Mouse (Mus musculus) kidney, postnatal 4 days (tissue): ENCODE results near the gene Ntrk2.
"Not testable (repeated sequence)": the region's sequence is repeated elsewhere in the genome, so short reads cannot be mapped to it uniquely, and the experiment has no call there.

Source experiments
- DNase-seq, 2 experiments: peaks; one replicate each; pipeline ENCODE4 v3.0.0; 2021; ENCODE audit warnings: mixed read lengths in 2 of 2

The Ntrk2 gene

DNA sequence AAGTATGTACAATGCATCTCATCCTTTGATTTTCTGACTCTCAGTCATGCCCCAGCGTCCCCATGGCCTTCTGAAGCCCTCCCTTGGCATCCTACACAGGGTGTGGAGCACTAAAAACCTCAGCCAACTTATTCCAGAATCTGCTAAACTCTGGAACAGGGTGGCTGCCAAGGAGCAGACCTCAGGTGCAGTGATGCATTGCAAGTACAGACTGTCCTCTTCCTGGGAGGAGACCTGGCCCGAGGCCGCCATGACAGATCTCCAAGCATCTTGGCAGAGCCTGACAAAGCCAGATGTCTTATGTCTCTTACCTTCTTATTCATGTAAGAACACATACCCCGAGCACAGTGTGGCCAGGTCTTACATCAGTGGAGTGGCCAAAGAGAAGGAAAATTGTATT lies 250.5 kb downstream of the Ntrk2 start:
- DNase-seq = no peak

DNA sequence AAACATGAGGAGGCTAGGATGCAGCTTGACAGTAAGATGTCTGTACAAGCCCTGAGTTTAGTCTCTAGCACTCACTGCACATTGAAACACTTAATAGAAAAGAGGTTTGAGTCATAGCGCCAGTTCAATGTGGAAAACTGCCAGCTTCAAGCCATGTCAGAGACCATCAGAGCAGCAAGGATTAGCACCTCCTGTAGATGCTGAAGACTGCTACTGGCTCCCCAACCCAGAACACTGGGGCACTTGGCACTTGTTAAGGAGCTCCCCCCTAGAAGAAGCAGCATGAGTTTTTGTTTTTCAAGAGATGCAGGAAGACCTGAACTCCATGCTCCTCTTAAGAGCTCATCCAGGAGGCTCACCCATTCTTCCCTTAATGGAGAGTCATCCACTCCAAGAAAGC lies 251.5 kb downstream of the Ntrk2 start:
- DNase-seq = no peak

DNA sequence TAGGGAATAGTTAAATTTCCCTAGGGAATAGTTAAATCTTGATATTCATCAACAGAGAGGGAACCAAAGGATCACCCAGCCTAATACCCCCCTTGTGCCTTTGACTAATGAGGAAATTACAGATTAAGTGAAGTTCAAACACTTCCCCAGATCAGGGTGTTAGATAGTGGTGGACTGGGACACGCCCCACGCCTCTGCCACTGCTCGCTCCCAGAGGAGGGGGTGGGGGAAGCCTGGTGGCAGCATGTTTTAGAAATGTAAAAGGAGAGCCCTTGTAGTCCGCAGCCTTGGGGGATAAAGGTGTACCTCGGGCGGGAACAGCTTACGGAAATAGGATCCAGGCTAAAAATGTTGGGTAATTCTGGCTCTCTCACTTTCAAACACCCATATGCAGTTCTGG lies 252.7 kb downstream of the Ntrk2 start:
- DNase-seq = peak in 1 of 2 experiments; percentile 12

GRCm38 (mm10) chr13:59065677-59066076 lies 259.3 kb downstream of the Ntrk2 start:
- DNase-seq = no peak

GRCm38 (mm10) chr13:59073635-59074256 lies 267.4 kb downstream of the Ntrk2 start:
- DNase-seq = peak; percentile 87 to 91

GRCm38 (mm10) chr13:59076489-59076888 lies 270.1 kb downstream of the Ntrk2 start:
- DNase-seq = no peak

- no peak for DNase-seq
Observed at GRCm38 (mm10) chr13:59079761-59080461, 273.5 kb downstream of the Ntrk2 start.

DNA sequence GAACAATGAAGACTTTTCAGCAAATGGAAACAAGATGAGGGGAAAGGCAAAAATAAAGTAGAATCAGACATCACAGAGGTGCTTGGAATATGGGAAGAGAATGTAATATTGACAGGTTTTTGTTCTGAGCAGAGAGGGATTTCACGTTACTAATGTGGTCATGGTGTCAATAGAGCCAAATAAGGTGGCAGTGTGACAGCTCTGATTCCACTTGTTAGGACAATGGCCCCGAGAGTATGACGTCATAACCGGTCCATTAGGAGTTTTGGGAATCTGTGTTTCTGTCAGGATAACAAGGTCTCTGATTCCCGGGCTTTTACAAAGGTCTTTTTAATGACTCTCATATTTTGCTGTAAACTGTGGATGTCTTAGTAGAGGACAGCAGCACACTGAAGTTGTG lies 274.1 kb downstream of the Ntrk2 start:
- DNase-seq = no peak

DNA sequence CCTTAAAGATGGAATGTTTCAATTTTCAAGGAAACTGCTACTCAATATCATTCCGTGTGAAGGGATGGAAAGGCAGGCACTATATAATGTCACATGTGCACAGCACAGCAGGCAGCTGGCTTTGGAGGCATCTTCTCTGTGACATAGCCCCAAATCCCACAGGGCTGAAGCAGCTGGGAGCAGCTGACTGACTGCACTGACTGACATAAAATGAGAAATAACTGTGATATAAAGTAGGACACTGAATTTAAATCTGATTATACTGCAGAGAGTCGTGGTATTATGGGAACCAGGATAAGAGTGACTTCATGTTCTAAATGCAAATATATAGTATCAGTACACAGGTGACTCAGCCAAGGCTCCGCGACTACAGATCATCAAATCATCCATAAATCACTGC lies 282.6 kb downstream of the Ntrk2 start:
- DNase-seq = peak; percentile 24 to 31

DNA sequence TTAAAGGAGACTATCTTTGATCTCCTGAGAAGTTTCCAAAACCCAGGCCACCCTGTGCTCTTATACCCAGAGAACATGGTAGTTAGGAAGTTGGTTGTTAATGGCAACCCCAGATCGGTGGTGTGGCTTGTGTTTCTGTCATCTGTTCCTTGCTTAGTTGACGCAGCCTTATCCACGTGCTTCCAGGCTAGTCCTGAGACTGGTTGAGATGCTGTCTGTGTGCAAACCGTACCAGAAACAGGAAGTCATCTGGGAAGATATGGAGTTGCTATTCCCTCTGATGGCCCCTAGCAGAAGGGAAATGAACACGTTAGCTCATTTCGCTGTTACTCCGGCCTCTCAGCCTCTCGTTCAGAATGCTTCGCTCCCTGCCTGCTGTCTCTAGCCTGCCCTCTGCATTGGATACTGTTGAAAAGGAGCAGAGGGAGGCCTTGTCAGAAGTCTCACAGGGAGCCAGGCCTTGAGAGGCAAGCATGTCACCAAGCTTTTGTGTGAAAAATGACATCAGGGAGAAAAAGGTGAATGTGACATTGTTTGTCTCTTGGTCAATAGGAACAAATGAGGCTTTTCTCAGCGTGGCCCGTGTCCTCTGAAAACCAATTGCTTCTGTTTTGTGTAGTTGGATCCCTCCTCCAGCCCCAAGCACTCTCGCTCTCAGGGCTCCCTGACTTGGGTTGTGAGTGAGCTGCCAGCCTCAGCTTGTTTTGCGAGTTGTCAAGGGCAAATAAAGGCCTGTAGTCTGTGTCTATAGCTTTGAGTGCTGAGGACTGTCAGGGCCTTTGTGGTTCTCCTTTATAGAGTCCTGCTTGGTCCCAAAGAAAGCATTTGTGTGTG lies 285.0 kb downstream of the Ntrk2 start:
- DNase-seq = no peak

GRCm38 (mm10) chr13:59092045-59092857 lies 285.9 kb downstream of the Ntrk2 start:
- no peak for DNase-seq

GRCm38 (mm10) chr13:59092858-59093154 lies 286.4 kb downstream of the Ntrk2 start:
- DNase-seq = peak; percentile 28 to 42

- no peak for DNase-seq
Observed at GRCm38 (mm10) chr13:59094722-59095121, 288.4 kb downstream of the Ntrk2 start.

DNA sequence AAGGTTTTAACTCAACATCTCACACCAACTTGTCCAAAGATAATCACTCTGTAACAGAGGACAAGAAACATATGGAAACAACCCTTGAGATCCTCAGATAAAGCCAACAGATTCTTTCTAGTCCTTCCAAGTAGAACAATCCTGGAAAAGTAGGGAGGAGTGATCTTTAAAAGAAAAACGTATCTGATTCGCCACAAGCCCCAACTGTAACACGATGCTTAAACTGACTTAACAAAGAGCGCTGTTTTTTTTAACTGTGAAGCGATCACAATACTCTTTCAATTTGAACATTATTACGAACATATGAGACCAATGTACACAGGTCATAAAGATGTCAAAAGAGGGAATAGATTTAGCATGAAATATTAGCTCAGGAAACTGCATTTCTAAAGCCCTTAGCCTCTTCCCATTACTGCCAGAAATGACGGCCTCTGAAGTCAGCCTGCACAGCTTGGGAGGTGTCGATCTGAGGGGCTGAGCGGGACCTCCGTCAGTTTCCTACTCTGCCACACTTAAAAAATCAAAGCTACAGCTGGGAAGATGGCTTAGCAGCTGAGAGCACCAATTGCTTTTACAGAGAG lies 289.5 kb downstream of the Ntrk2 start:
- peak in 1 of 2 experiments; percentile 30 for DNase-seq

- DNase-seq = peak in 1 of 2 experiments; percentile 21
Observed at GRCm38 (mm10) chr13:59100086-59100485, 293.7 kb downstream of the Ntrk2 start.

DNA sequence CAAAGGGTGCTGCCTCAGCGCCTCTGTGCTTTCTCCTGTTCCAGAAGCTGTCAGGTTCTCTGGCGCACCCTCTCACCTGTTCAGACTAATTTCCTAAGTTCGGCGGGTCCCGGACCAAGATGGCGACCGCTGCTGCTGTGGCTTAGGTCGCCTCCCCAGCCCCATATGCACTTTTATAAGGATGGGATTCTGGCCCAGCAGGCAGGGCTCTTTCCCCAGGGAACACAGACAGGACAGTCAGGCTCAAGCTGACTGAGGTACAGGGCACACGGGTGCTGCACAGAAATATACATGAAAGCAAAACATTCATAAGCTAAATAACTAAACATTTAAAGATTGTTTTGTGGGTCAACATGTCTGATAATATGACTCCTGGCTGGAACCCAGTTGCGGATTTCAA lies 301.4 kb downstream of the Ntrk2 start:
- not testable (repeated sequence) for DNase-seq

DNA sequence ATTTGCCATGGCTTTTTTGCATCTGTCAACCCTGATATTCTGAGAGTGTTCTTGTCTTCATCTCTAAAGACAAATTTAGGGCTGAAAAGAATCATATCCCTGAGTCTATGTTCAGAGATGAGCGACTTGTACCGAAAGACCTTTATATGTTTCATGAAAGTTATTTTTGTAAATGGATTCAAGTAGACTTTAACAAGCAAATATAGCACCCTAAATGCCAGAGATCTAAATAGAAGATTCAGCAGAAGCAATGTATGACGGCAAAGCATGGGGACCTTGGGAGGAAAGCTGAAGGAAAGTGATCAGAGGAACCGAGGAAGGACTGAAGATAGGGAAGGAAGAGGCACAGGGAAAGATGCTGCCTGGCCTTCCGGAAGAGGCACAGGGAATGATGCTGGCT lies 303.7 kb downstream of the Ntrk2 start:
- no peak for DNase-seq

- no peak for DNase-seq
Observed at GRCm38 (mm10) chr13:59114684-59115083, 308.3 kb downstream of the Ntrk2 start.

- DNase-seq = no peak
Observed at GRCm38 (mm10) chr13:59115551-59115950, 309.2 kb downstream of the Ntrk2 start.

DNA sequence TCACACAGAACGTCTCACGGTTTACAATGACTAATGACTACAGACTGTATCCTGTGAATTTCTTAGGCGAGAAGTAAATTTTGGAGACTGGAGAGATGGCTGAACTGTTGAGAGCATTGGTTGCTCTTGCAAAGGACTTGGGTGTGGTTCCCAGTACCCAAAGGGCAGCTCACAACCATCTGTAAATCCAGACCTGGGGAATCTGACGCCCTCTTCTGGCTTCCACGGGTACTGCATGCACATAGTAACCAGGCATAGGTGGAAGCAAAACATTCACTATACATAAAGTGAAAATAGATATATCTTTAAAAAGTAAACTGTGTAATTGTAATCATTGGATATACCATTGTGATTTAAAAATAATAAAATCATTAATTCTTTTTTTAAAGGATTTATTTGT lies 310.9 kb downstream of the Ntrk2 start:
- no peak for DNase-seq

DNA sequence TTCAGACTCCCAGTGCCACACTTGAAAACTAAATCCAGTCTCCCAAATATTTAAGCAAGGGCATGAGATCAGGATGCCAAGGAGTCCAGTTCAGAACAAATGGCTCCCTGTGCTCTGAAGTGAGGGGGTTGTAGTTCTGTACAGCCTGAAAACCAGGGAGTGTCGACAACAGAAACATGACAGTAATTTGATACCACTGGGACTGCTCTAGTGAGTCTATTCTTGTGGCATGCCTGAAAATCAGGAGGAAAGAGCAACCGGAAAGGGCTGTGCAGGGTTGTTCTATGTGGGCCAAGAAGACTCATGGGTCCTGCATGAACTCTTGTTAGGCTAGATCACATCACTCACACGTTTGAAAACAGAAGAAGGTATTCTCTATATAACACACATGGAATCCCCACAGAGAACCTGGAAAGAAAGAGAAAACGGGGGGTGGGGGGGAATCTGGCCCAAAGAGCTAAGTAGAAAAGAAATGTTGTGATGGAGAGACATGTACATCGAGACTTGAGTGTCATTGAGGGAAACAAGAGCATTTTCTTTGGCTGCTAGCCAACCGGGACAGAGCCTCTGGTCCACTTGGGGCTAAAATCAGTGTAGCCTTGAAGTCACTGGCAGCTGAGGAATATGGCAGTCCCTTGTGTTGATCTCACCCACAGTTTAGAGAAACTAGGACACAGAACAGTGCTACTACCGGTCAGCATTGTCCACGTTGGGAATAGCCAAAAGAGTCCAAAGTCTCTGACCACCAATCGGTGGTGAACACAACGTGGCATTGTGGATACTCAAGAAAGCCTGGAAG lies 313.4 kb downstream of the Ntrk2 start:
- no peak for DNase-seq
